Mouse (Mus musculus) forebrain, embryonic 11.5 days (tissue): ENCODE data around the gene Myo16. TPM values are rescaled to one million over a fixed set of nuclear protein-coding genes. Genes with fewer than 3 reads are reported as not detected.

Experiments used
- ATAC-seq: fragments of 200-750 bp; cut with Nextera tagmentation; replicated peaks from 2 replicates; pipeline ENCODE4 v1.8.0; 2017; ENCODE audit warnings: moderate TSS enrichment; ENCODE audit not compliant: low FRiP score
- DNase-seq: peaks from one replicate; pipeline ENCODE4 v3.0.0-alpha.2; 2017; ENCODE audit warnings: low spot score
- H3K27ac ChIP-seq: fragments of 300-500 bp; sonication (generic); 2 replicates; pipeline ENCODE4 v1.5.1; 2014; ENCODE audit warnings: low read depth, low read length
- H3K27me3 ChIP-seq: fragments of 300-500 bp; sonication (generic); 2 replicates; pipeline ENCODE4 v1.6.1; 2014; ENCODE audit warnings: mild to moderate bottlenecking, low read length, mixed read lengths; ENCODE audit not compliant: control insufficient read depth, insufficient read depth
- H3K36me3 ChIP-seq: fragments of 300-500 bp; sonication (generic); 2 replicates; pipeline ENCODE4 v1.6.1; 2014; ENCODE audit warnings: mild to moderate bottlenecking, low read length, moderate library complexity, mixed read lengths; ENCODE audit not compliant: control insufficient read depth, insufficient read depth
- H3K4me1 ChIP-seq: fragments of 300-500 bp; sonication (generic); replicated peaks from 2 replicates; pipeline ENCODE4 v1.6.1; 2014; ENCODE audit warnings: low read length, mixed read lengths; ENCODE audit not compliant: control insufficient read depth, insufficient read depth
- H3K4me2 ChIP-seq: fragments of 300-500 bp; sonication (generic); 2 replicates; pipeline ENCODE4 v1.6.1; 2014; ENCODE audit warnings: low read depth, mild to moderate bottlenecking, low read length, moderate library complexity, mixed read lengths; ENCODE audit not compliant: severe bottlenecking
- H3K4me3 ChIP-seq: fragments of 300-500 bp; sonication (generic); 2 replicates; pipeline ENCODE4 v1.5.1; 2014; ENCODE audit warnings: low read depth, low read length
- H3K9ac ChIP-seq: fragments of 300-500 bp; sonication (generic); 2 replicates; pipeline ENCODE4 v1.6.1; 2014; ENCODE audit warnings: low read length
- H3K9me3 ChIP-seq: fragments of 300-500 bp; sonication (generic); 2 replicates; pipeline ENCODE4 v1.6.1; 2016; ENCODE audit warnings: low read length, mixed read lengths; ENCODE audit not compliant: control insufficient read depth
- WGBS: fragments of 180-500 bp; shearing (Covaris S2); extraction: QIAGEN DNeasy Blood & Tissue Kit; methylation state at CpG from one replicate; pipeline ENCODE4 v1.1.7; 2014; 5-methylcytosine and 5-hydroxymethylcytosine counted together
- polyA plus RNA-seq: library from polyadenylated mRNA; unstranded; fragments of >200 nt; fragmentation: Nextera tagmentation; extraction: Ambion mirVana; gene quantifications from 2 replicates; pipeline ENCODE4 v1.2.1, GENCODE M21; 2014

Myo16 gene
- polyA plus RNA-seq, 1 experiment from 2014 or later: 1.6 TPM

GRCm38 (mm10) chr8:10303061-10303460 lies 149.3 kb downstream of the Myo16 start:
- Histone ChIP-seq H3K9ac (no peak overlapping the region), H3K4me2 (no peak overlapping the region), H3K9me3 (no peaks in the 10 kb centered on the region), H3K36me3 (no peaks in the 10 kb centered on the region), H3K27me3 (no peaks in the 10 kb centered on the region), H3K4me1 (no peaks in the 10 kb centered on the region), H3K27ac (no peak overlapping the region), H3K4me3 (no peak overlapping the region)
- no peak for ATAC-seq
- DNase-seq: no peak
- 79% methylated on average over 4 of the region's 4 CpGs for WGBS

- Histone ChIP-seq H3K27me3 (no peaks in the 10 kb centered on the region), H3K9ac (no peak overlapping the region), H3K9me3 (no peaks in the 10 kb centered on the region), H3K4me1 (no peaks in the 10 kb centered on the region), H3K36me3 (no peaks in the 10 kb centered on the region), H3K4me3 (no peak overlapping the region), H3K27ac (no peak overlapping the region), H3K4me2 (no peak overlapping the region)
- ATAC-seq: no peak
- DNase-seq: no peak
- WGBS: 89% methylated on average over 3 of the region's 3 CpGs
Measured at GRCm38 (mm10) chr8:10303992-10304391, 150.3 kb downstream of the Myo16 start.

GRCm38 (mm10) chr8:10304721-10305120 lies 151.0 kb downstream of the Myo16 start:
- Histone ChIP-seq H3K27ac (no peak overlapping the region), H3K27me3 (no peaks in the 10 kb centered on the region), H3K4me2 (no peak overlapping the region), H3K9me3 (no peaks in the 10 kb centered on the region), H3K4me3 (no peak overlapping the region), H3K9ac (no peak overlapping the region), H3K4me1 (no peaks in the 10 kb centered on the region), H3K36me3 (no peaks in the 10 kb centered on the region)
- WGBS: 77% methylated on average over 1 of the region's 1 CpGs
- DNase-seq (no peak), ATAC-seq (no peak)

- H3K9me3 ChIP-seq: no peaks in the 10 kb centered on the region
- WGBS: 90% methylated on average over 6 of the region's 6 CpGs
- H3K9ac ChIP-seq: no peak overlapping the region
- H3K4me3 ChIP-seq: no peak overlapping the region
- no peaks in the 10 kb centered on the region for H3K27me3 ChIP-seq
- no peak overlapping the region for H3K27ac ChIP-seq
- no peaks in the 10 kb centered on the region for H3K4me1 ChIP-seq
- H3K36me3 ChIP-seq: no peaks in the 10 kb centered on the region
- no peak overlapping the region for H3K4me2 ChIP-seq
- ATAC-seq (no peak), DNase-seq (no peak)
Measured at GRCm38 (mm10) chr8:10307345-10307744, 153.6 kb downstream of the Myo16 start.

GRCm38 (mm10) chr8:10307770-10308476 lies 154.2 kb downstream of the Myo16 start:
- no peak overlapping the region for H3K4me3 ChIP-seq
- no peak for ATAC-seq
- H3K9ac ChIP-seq: no peak overlapping the region
- H3K27me3 ChIP-seq: no peaks in the 10 kb centered on the region
- 74% methylated on average over 12 of the region's 12 CpGs for WGBS
- no peaks in the 10 kb centered on the region for H3K9me3 ChIP-seq
- no peaks in the 10 kb centered on the region for H3K4me1 ChIP-seq
- no peaks in the 10 kb centered on the region for H3K36me3 ChIP-seq
- no peak overlapping the region for H3K4me2 ChIP-seq
- no peak overlapping the region for H3K27ac ChIP-seq
- DNase-seq: no peak

GRCm38 (mm10) chr8:10310470-10310869 lies 156.8 kb downstream of the Myo16 start:
- DNase-seq (no peak), ATAC-seq (no peak)
- H3K36me3 ChIP-seq: no peaks in the 10 kb centered on the region
- no peak overlapping the region for H3K4me3 ChIP-seq
- H3K9me3 ChIP-seq: no peaks in the 10 kb centered on the region
- no peaks in the 10 kb centered on the region for H3K27me3 ChIP-seq
- H3K4me2 ChIP-seq: no peak overlapping the region
- WGBS: 93% methylated on average over 2 of the region's 2 CpGs
- no peak overlapping the region for H3K9ac ChIP-seq
- H3K4me1 ChIP-seq: no peaks in the 10 kb centered on the region
- no peak overlapping the region for H3K27ac ChIP-seq

GRCm38 (mm10) chr8:10312316-10312715 lies 158.6 kb downstream of the Myo16 start:
- H3K27me3 ChIP-seq: no peaks in the 10 kb centered on the region
- no peak overlapping the region for H3K9ac ChIP-seq
- WGBS: 84% methylated on average over 10 of the region's 10 CpGs
- H3K4me1 ChIP-seq: no peaks in the 10 kb centered on the region
- H3K9me3 ChIP-seq: no peaks in the 10 kb centered on the region
- H3K36me3 ChIP-seq: no peaks in the 10 kb centered on the region
- no peak for DNase-seq
- H3K4me2 ChIP-seq: no peak overlapping the region
- no peak overlapping the region for H3K4me3 ChIP-seq
- H3K27ac ChIP-seq: no peak overlapping the region
- no peak for ATAC-seq

- no peak for ATAC-seq
- no peaks in the 10 kb centered on the region for H3K27me3 ChIP-seq
- no peaks in the 10 kb centered on the region for H3K4me1 ChIP-seq
- H3K9me3 ChIP-seq: no peaks in the 10 kb centered on the region
- H3K36me3 ChIP-seq: no peaks in the 10 kb centered on the region
- no peak overlapping the region for H3K4me2 ChIP-seq
- no peak for DNase-seq
- H3K4me3 ChIP-seq: no peak overlapping the region
- 62% methylated on average over 5 of the region's 5 CpGs for WGBS
- H3K9ac ChIP-seq: no peak overlapping the region
- no peak overlapping the region for H3K27ac ChIP-seq
Measured at GRCm38 (mm10) chr8:10316201-10316600, 162.5 kb downstream of the Myo16 start.

GRCm38 (mm10) chr8:10318103-10318502 lies 164.4 kb downstream of the Myo16 start:
- Histone ChIP-seq H3K4me2 (no peak overlapping the region), H3K9me3 (no peaks in the 10 kb centered on the region), H3K9ac (no peak overlapping the region), H3K4me3 (no peak overlapping the region), H3K36me3 (no peaks in the 10 kb centered on the region), H3K27ac (no peak overlapping the region), H3K4me1 (no peaks in the 10 kb centered on the region), H3K27me3 (no peaks in the 10 kb centered on the region)
- no peak for ATAC-seq
- DNase-seq: no peak
- 91% methylated on average over 7 of the region's 7 CpGs for WGBS
